Mouse (Mus musculus) liver, embryonic 13.5 days (tissue): ENCODE measurements around the gene Lamc2. TPM values are rescaled to one million over a fixed set of nuclear protein-coding genes. Genes with fewer than 3 reads are reported as not detected.

Experiments
- polyA plus RNA-seq: library from polyadenylated mRNA; unstranded; fragments of >200 nt; fragmentation: Nextera tagmentation; extraction: Ambion mirVana; gene quantifications from 2 replicates; pipeline ENCODE4 v1.2.1, GENCODE M21; 2015

The Lamc2 gene
- polyA plus RNA-seq, 1 experiment from 2014 or later, result 0.16 TPM

Other genes with a start within 250 kb of the Lamc2 start
- gene Nmnat2, start 231.5 kb downstream of the Lamc2 start, polyA plus RNA-seq, result 0.09 and 0.17 TPM in 2 replicates
- gene Lamc1, start 146.3 kb upstream of the Lamc2 start, polyA plus RNA-seq, result 7.1 and 7.2 TPM in 2 replicates
- 0.21 and 0.23 TPM in 2 replicates for gene Shcbp1l, start 238.7 kb upstream of the Lamc2 start, polyA plus RNA-seq